Mouse (Mus musculus) heart, postnatal 0 days (tissue): ENCODE data around the gene Pheta2. TPM values are rescaled to one million over a fixed set of nuclear protein-coding genes. Genes with fewer than 3 reads are reported as not detected.

ENCODE experiments used
- ATAC-seq: fragments of 200-750 bp; cut with Nextera tagmentation; 2 replicates; pipeline ENCODE4 v1.8.0; 2017; ENCODE audit warnings: low read depth, moderate number of reproducible peaks, moderate library complexity; ENCODE audit not compliant: insufficient read depth
- DNase-seq: peaks from one replicate; pipeline ENCODE4 v3.0.0-alpha.2; 2016; ENCODE audit warnings: low spot score
- H3K27ac ChIP-seq: fragments of 300-500 bp; sonication (generic); 2 replicates; pipeline ENCODE4 v1.5.1; 2014; ENCODE audit warnings: low read depth, mild to moderate bottlenecking
- H3K27me3 ChIP-seq: fragments of 300-500 bp; sonication (generic); 2 replicates; pipeline ENCODE4 v1.6.1; 2014; ENCODE audit warnings: low read length, mixed read lengths; ENCODE audit not compliant: control insufficient read depth, insufficient read depth
- H3K36me3 ChIP-seq: fragments of 300-500 bp; sonication (generic); replicated peaks from 2 replicates; pipeline ENCODE4 v1.6.1; 2014; ENCODE audit warnings: low read length, mixed read lengths; ENCODE audit not compliant: control insufficient read depth, insufficient read depth
- H3K4me1 ChIP-seq: fragments of 300-500 bp; sonication (generic); 2 replicates; pipeline ENCODE4 v1.6.1; 2014; ENCODE audit warnings: antibody characterized with exemption; ENCODE audit not compliant: control insufficient read depth, insufficient read depth
- H3K4me2 ChIP-seq: fragments of 300-500 bp; sonication (generic); 2 replicates; pipeline ENCODE4 v1.6.1; 2014; ENCODE audit warnings: low read depth, mild to moderate bottlenecking, low read length, moderate library complexity
- H3K4me3 ChIP-seq: fragments of 300-500 bp; sonication (generic); 2 replicates; pipeline ENCODE4 v1.5.1; 2014; ENCODE audit warnings: low read depth, low read length
- H3K9ac ChIP-seq: fragments of 300-500 bp; sonication (generic); replicated peaks from 2 replicates; pipeline ENCODE4 v1.6.1; 2014; ENCODE audit warnings: low read depth, low read length, mixed read lengths
- H3K9me3 ChIP-seq: fragments of 300-500 bp; sonication (generic); replicated peaks from 2 replicates; pipeline ENCODE4 v1.6.1; 2016; ENCODE audit warnings: low read length; ENCODE audit not compliant: control insufficient read depth
- CTCF ChIP-seq: IDR thresholded peaks from 2 replicates; pipeline ENCODE4 v1.5.1; 2016; ENCODE audit warnings: antibody characterized with exemption, control low read depth, low read depth
- EP300 ChIP-seq: IDR thresholded peaks from 2 replicates; pipeline ENCODE4 v1.6.1; 2016; ENCODE audit warnings: antibody characterized with exemption, low read depth
- WGBS: fragments of 180-500 bp; shearing (Covaris S2); extraction: QIAGEN DNeasy Blood & Tissue Kit; methylation state at CpG from one replicate; pipeline ENCODE4 v1.1.7; 2014; 5-methylcytosine and 5-hydroxymethylcytosine counted together
- polyA plus RNA-seq: library from polyadenylated mRNA; unstranded; fragments of >200 nt; fragmentation: Nextera tagmentation; extraction: Ambion mirVana; gene quantifications from 2 replicates; pipeline ENCODE4 v1.2.1, GENCODE M21; 2015
- total RNA-seq: library from RNA; depleted of rRNA; stranded (reverse); fragments of >200 nt; gene quantifications from 2 replicates; pipeline ENCODE4 v1.2.3, GENCODE M21; 2014; ENCODE audit warnings: low replicate concordance

Pheta2 gene
- total and polyA plus RNA-seq, 2 experiments from 2014 or later = 1.4 to 3.6 TPM

DNA sequence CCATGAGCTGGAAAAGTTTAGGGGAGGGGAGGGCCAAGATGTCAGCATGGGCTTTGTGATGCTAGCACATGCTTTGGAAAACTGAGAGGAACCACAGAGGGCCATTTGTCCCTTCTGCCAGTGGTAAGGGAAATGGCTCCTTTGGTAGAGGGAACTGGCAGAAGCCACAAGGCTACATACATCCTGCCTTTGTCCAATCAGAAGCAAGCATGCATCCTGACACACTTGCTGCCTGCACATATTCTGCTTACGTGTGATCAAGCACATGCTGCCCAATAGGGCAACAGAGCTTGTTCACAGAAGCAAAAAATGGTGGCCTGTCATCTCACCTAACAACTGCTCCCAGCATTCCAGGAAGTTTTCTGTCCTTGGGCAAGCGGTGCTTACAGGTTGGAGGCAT lies 13.4 kb upstream of the Pheta2 start:
- Histone ChIP-seq H3K4me2 (no peak overlapping the region), H3K4me1 (no peaks in the 10 kb centered on the region), H3K36me3 (peaks cover 12% of the 10 kb centered on the region), H3K9me3 (no peaks in the 10 kb centered on the region), H3K27ac (no peak overlapping the region), H3K27me3 (no peaks in the 10 kb centered on the region), H3K9ac (no peak overlapping the region), H3K4me3 (no peak overlapping the region)
- no peak for TF ChIP-seq EP300
- no peak for TF ChIP-seq CTCF
- 63% methylated on average over 2 of the region's 2 CpGs for WGBS
- ATAC-seq (no peak), DNase-seq (no peak)

DNA sequence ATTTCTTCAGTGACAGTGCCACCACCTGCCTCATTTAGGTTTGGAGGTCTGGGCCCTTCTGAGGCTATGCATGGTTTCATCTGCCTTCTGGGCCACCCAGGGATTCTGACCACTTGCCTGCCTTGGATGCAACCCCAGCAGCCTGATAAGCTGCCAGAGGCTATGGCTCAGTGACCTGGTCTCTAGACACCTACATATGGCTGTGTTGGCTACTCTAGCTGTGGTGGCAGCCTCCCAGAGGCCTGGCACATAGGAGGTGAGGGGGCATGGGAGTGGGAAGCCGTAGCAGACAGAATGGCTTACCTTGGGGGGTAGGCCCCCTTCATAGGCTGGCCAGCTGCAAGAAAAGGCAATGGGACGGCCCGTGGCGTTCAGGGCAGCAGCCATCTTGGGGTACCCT lies 3.5 kb upstream of the Pheta2 start:
- no peak overlapping the region for H3K4me3 ChIP-seq
- ATAC-seq (no peak), DNase-seq (no peak)
- H3K9me3 ChIP-seq = no peaks in the 10 kb centered on the region
- no peak for TF ChIP-seq EP300
- no peak for TF ChIP-seq CTCF
- no peak overlapping the region for H3K9ac ChIP-seq
- H3K4me1 ChIP-seq = peaks cover 12% of the 10 kb centered on the region
- no peak overlapping the region for H3K4me2 ChIP-seq
- peaks cover 43% of the 10 kb centered on the region for H3K36me3 ChIP-seq
- WGBS = 97% methylated on average over 4 of the region's 4 CpGs
- H3K27ac ChIP-seq = no peak overlapping the region
- H3K27me3 ChIP-seq = no peaks in the 10 kb centered on the region

DNA sequence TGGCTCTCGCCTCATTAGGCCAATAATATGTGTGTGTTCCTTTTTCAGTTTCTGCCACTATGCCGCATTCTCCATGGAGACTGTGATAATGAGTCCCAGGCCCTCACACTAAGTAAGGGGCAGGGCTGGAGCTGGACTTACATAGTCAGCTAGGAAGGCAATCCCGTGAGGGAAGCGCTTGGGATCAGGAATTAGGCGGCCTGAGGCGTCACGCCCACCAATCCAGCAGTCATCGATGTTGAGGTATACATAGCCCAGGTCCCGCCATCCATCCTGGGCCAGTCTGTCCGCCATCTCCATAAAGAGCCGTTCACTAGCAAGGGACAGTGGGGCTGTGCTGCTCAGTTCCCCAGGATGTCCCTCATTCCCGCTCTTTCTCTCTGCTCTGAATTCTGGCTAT lies 2.1 kb upstream of the Pheta2 start:
- Histone ChIP-seq H3K27ac (no peak overlapping the region), H3K9ac (no peak overlapping the region), H3K27me3 (no peaks in the 10 kb centered on the region), H3K4me1 (peaks cover 21% of the 10 kb centered on the region), H3K4me2 (no peak overlapping the region), H3K36me3 (peaks cover 35% of the 10 kb centered on the region), H3K4me3 (no peak overlapping the region), H3K9me3 (no peaks in the 10 kb centered on the region)
- no peak for DNase-seq
- no peak for TF ChIP-seq EP300
- TF ChIP-seq CTCF = no peak
- WGBS = 86% methylated on average over 12 of the region's 12 CpGs
- no peak for ATAC-seq

DNA sequence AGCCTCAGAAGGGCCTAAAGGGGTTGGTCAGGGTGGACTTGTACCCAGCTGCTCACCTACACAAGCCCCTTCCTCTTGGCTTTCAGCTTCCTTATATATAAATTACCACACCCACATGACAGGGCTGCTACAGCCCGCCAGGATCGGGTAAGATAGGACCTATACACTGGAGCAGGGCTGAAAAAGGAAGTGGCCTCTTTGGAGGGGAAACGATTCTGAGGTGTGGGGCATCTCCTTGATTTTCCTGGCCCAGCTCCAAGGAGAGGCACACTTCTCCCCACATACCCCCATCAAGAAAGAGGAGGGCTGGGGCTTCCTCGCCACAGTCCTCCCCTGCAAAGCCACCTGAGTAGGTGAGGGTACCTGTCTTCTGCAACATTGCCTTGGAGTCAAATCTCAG lies 867 bp upstream of the Pheta2 start:
- Histone ChIP-seq H3K4me3 (peak overlapping the region; percentile 81), H3K4me2 (peak overlapping the region; percentile 77), H3K9me3 (no peaks in the 10 kb centered on the region), H3K27ac (peak overlapping the region; percentile 81), H3K9ac (peak overlapping the region; percentile 75), H3K36me3 (peaks cover 31% of the 10 kb centered on the region), H3K4me1 (peaks cover 29% of the 10 kb centered on the region), H3K27me3 (no peaks in the 10 kb centered on the region)
- DNase-seq = no peak
- TF ChIP-seq EP300 (no peak), CTCF (no peak)
- ATAC-seq = no peak
- WGBS = 6% methylated on average over 4 of the region's 4 CpGs

DNA sequence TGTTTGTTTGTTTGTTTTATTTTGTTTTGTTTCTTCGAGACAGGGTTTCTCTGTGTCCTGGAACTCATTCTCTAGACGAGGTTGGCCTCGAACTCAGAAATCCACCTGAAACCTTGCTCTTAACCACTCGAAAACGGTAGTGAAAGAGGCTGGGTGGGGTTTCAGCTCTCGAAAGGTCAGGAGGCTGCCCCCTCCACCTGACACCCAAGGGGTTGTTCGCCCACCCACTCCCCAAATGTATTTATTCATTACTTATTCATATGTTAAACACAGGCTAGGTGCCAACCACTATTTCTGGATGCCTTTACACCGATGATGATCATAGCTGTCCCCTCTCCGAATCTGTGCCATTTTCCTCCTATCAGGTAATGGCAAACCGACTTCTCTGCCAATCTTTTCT lies 408 bp downstream of the Pheta2 start:
- H3K27ac ChIP-seq = peak overlapping the region; percentile 81
- no peak for TF ChIP-seq CTCF
- TF ChIP-seq EP300 = no peak
- peak overlapping the region; percentile 81 for H3K4me3 ChIP-seq
- DNase-seq (no peak), ATAC-seq (no peak)
- H3K36me3 ChIP-seq = peaks cover 29% of the 10 kb centered on the region
- peak overlapping the region; percentile 75 for H3K9ac ChIP-seq
- no peaks in the 10 kb centered on the region for H3K27me3 ChIP-seq
- peaks cover 29% of the 10 kb centered on the region for H3K4me1 ChIP-seq
- peak overlapping the region; percentile 77 for H3K4me2 ChIP-seq
- 58% methylated on average over 10 of the region's 10 CpGs for WGBS
- H3K9me3 ChIP-seq = no peaks in the 10 kb centered on the region

DNA sequence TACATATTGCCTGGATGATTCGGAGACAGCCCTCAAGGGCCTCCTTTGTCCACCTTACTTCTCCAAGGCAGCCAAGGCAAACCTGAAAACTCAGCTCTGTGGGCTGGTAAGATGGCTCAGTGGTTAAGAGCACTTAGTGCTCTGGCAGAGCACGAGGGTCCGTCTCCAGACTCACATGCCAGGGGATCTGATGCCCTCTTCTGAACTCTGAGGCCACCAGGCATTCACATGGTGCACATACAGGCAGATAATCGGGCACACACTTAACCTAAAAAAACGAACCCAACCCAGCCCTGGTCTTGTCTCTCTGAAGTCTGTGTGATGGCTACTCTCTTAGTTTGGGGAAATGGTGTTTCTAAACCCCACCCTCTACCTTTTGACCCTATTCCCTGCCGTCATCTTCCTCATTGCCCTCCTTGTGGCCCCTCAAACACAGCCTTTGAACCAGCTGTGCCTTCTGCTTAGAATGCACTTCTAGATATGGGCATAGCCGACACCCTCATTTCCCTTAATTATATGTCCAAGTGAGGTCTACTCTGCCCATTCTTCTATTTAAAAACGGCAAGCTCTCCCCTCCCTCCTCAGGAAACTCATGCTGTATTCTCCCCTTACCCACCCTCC lies 1.0 kb downstream of the Pheta2 start:
- Histone ChIP-seq H3K36me3 (peaks cover 23% of the 10 kb centered on the region), H3K4me2 (no peak overlapping the region), H3K9ac (no peak overlapping the region), H3K4me3 (no peak overlapping the region), H3K4me1 (peaks cover 29% of the 10 kb centered on the region), H3K27ac (no peak overlapping the region), H3K9me3 (no peaks in the 10 kb centered on the region), H3K27me3 (no peaks in the 10 kb centered on the region)
- ATAC-seq (no peak), DNase-seq (no peak)
- WGBS = 69% methylated on average over 8 of the region's 8 CpGs
- no peak for TF ChIP-seq EP300
- TF ChIP-seq CTCF = no peak
